Mouse (Mus musculus) embryonic fibroblast, embryonic 13.5 days (primary cell): ENCODE results near the gene Mier3. TPM values are rescaled to one million over a fixed set of nuclear protein-coding genes. Genes with fewer than 3 reads are reported as not detected.

ENCODE experiments used
- H3K27ac ChIP-seq: 2 replicates; pipeline ENCODE4 v1.5.1; 2012; ENCODE audit warnings: low read length, control low read depth, inconsistent platforms; ENCODE audit not compliant: insufficient read depth
- H3K4me1 ChIP-seq: 2 replicates; pipeline ENCODE4 v1.6.1; 2011; ENCODE audit warnings: low read length; ENCODE audit not compliant: control insufficient read depth, insufficient read depth
- H3K4me3 ChIP-seq: 2 replicates; pipeline ENCODE4 v1.5.1; 2011; ENCODE audit warnings: mild to moderate bottlenecking, control low read depth, low read length; ENCODE audit not compliant: insufficient read depth
- CTCF ChIP-seq: IDR thresholded peaks from 2 replicates; pipeline ENCODE4 v1.5.1; 2011; ENCODE audit warnings: mild to moderate bottlenecking, control low read depth, low read length, moderate library complexity, borderline replicate concordance; ENCODE audit not compliant: insufficient read depth
- POLR2A ChIP-seq: IDR thresholded peaks from 2 replicates; pipeline ENCODE4 v1.6.1; 2011; ENCODE audit warnings: low read depth, mild to moderate bottlenecking, control low read depth, low read length, moderate library complexity
- polyA plus RNA-seq: library from polyadenylated mRNA; stranded (reverse); fragments of >200 nt; gene quantifications from 2 replicates; pipeline ENCODE4 v1.2.4, GENCODE M21; 2011; ENCODE audit warnings: low read depth; ENCODE audit not compliant: missing spikeins, insufficient read length

Mier3 gene
- polyA plus RNA-seq, 1 experiment = 32.3 TPM

GRCm38 (mm10) chr13:111741991-111742615 is 61.3 kb downstream of the Mier3 start:
- H3K4me3 ChIP-seq = no peak overlapping the region
- H3K27ac ChIP-seq = no peak overlapping the region
- 0 out of 2 replicates have a peak, but pooled peaks cover 2% of the 10 kb centered on the region for H3K4me1 ChIP-seq
- TF ChIP-seq CTCF (no peak), POLR2A (no peak)

- Histone ChIP-seq H3K4me1 (0 out of 2 replicates have a peak, but pooled peaks cover 2% of the 10 kb centered on the region), H3K27ac (no peak overlapping the region), H3K4me3 (no peak overlapping the region)
- TF ChIP-seq POLR2A = no peak
- no peak for TF ChIP-seq CTCF
Measured at GRCm38 (mm10) chr13:111744233-111745000, 63.6 kb downstream of the Mier3 start.

- no peak overlapping the region for H3K4me3 ChIP-seq
- 0 out of 2 replicates have a peak, but pooled peaks cover 2% of the 10 kb centered on the region for H3K4me1 ChIP-seq
- no peak overlapping the region for H3K27ac ChIP-seq
- TF ChIP-seq POLR2A (no peak), CTCF (no peak)
Measured at GRCm38 (mm10) chr13:111745216-111745615, 64.4 kb downstream of the Mier3 start.

DNA sequence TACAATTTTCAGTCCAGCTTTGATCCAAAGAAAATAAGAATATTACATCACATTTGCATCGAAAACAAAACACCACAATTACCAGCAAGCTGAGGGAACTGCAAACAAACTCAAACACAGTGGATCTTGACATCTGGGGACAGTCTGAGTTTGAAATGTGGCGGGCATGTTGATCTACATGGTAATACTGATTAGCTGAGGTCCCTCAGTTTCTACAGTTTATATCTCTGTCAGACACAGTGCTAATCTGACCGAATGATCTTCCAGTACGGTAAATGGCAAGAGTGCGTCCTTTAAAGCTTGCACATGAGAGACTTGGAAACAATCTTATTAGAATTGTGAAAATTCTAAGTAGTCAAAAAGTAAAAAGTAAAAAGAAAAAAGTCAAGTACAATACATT is 66.1 kb downstream of the Mier3 start:
- TF ChIP-seq CTCF (no peak), POLR2A (no peak)
- Histone ChIP-seq H3K4me1 (0 out of 2 replicates have a peak, but pooled peaks cover 2% of the 10 kb centered on the region), H3K4me3 (no peak overlapping the region), H3K27ac (no peak overlapping the region)

- H3K27ac ChIP-seq = no peak overlapping the region
- 0 out of 2 replicates have a peak, but pooled peaks cover 2% of the 10 kb centered on the region for H3K4me1 ChIP-seq
- no peak for TF ChIP-seq POLR2A
- TF ChIP-seq CTCF = no peak
- no peak overlapping the region for H3K4me3 ChIP-seq
Measured at GRCm38 (mm10) chr13:111748301-111749062, 67.7 kb downstream of the Mier3 start.

DNA sequence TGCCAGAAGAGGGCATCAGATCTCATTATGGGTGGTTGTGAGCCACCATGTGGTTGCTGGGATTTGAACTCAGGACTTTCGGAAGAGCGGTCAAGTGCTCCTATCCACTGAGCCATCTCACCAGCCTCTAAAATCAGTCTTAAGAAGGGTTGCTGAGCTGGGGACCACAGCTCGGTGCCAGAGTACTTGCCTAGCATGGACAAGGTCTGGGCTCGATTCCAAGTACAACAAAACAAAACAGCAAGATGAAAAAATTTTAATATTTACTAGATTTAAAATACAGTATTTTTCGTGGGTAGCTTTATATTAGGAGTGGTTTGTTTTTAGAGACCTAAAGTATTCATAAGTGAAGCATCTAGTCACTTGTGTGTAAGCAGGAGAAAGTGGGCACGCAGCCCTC is 72.5 kb downstream of the Mier3 start:
- Histone ChIP-seq H3K4me3 (no peak overlapping the region), H3K4me1 (no peaks in the 10 kb centered on the region), H3K27ac (no peak overlapping the region)
- TF ChIP-seq POLR2A (no peak), CTCF (no peak)

GRCm38 (mm10) chr13:111755377-111755776 is 74.6 kb downstream of the Mier3 start:
- H3K27ac ChIP-seq = no peak overlapping the region
- no peaks in the 10 kb centered on the region for H3K4me1 ChIP-seq
- no peak for TF ChIP-seq CTCF
- no peak for TF ChIP-seq POLR2A
- H3K4me3 ChIP-seq = no peak overlapping the region

- no peak overlapping the region for H3K27ac ChIP-seq
- H3K4me3 ChIP-seq = no peak overlapping the region
- H3K4me1 ChIP-seq = no peaks in the 10 kb centered on the region
- TF ChIP-seq CTCF = no peak
- no peak for TF ChIP-seq POLR2A
Measured at GRCm38 (mm10) chr13:111755937-111756336, 75.2 kb downstream of the Mier3 start.

DNA sequence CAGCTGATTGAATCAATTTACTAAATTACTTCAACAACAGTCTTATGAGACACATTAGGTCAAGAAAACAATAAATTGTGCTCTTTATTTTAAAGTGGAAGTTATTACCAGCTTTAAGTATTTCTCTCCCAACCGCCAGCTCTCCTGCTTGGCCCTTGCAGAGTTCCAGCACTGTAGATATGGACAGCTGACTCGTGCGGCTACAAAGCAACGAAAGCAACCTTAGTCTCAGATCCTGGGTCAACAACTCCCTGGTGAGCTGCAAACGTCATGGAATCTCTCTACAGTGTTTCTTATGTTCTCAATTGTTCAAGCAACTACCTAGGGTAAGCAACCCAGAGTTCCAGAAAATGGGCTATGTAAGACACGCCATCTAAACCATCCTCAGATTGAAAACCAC is 76.2 kb downstream of the Mier3 start:
- Histone ChIP-seq H3K4me3 (no peak overlapping the region), H3K4me1 (no peaks in the 10 kb centered on the region), H3K27ac (no peak overlapping the region)
- TF ChIP-seq CTCF (no peak), POLR2A (no peak)

- no peak overlapping the region for H3K27ac ChIP-seq
- TF ChIP-seq POLR2A (no peak), CTCF (no peak)
- no peaks in the 10 kb centered on the region for H3K4me1 ChIP-seq
- no peak overlapping the region for H3K4me3 ChIP-seq
Measured at GRCm38 (mm10) chr13:111762526-111762925, 81.7 kb downstream of the Mier3 start.

Other genes starting within 250 kb of the Mier3 start
- 82.2 and 92.5 TPM in 2 replicates for gene Gpbp1, start 190.9 kb upstream of the Mier3 start, polyA plus RNA-seq
- not detected in 2 replicates for gene Gm49496, start 131.0 kb upstream of the Mier3 start, polyA plus RNA-seq
- not detected in 2 replicates for gene Gm10198, start 88.2 kb upstream of the Mier3 start, polyA plus RNA-seq
- gene Map3k1, start 128.0 kb downstream of the Mier3 start, polyA plus RNA-seq = 4.9 and 7.0 TPM in 2 replicates